Mouse (Mus musculus) retina, postnatal 1 day (tissue): ENCODE measurements around the gene Hsd17b12.

Experiments used
- DNase-seq: peaks from one replicate; pipeline ENCODE4 v3.0.0-alpha.2; 2012

Hsd17b12 gene

DNA sequence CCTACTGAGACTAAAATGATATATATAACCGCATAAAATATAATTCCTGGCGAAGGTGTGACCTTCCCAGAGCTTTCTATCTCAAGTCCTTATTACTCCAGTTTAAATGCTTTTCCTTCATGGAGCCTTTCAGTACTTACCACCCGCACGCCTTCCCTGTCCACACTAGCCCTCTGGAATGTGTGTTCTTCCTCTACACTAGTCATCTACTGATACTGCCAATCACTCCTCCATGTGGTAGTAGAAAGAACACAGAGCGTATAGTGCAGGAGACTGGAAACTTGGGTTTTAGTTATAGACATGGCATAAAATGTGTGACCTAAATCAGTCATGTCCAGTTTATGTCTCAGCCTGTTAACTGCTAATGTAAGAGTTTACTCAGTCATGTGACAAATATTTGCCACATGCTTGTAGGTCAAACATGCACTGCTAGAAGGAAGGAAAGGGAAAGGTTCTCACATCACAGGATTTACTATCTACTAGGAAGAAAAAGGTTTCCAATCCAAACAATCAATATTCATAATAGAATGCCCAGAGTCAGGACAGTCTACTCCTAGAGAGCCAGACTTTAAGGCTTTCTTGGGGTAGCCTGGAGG, 91.1 kb downstream of the Hsd17b12 start:
- peak; percentile 92 for DNase-seq

DNA sequence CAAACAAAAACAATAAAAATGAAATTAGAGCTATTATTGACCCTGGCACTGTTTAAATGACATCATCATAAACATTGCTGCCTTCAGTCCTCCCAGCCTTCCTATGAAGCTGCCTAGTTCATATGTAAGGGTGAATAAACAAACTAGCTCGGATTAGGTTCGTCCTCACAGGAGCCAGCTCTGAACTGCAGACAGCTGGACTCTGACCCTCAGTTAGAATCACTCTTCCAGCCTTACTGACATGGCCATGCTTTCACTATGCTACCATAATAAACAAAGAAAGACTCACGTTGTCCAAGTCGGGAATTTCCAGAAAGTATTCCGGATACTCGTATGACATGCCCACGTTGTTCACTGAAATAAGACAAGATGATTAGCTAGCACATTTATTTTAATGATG, 91.6 kb downstream of the Hsd17b12 start:
- DNase-seq: no peak

DNA sequence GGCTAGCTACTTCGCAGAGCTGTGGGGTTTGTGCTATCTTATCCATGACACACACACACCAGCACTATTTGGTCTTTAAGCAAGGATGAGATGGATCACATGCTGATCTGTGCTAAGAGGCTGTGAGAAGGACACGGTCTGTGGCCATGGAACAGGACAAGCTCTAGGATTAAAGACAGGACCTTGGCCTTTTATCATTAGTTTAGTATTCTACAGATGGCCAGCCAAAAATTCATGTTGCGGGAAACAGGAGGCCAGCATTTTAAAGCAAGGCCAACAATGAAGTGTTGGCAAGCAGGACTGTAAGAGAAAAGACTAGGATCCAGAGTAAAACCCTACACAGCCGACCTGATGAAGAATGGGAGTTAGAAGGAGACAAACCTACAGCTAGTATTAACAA, 95.0 kb downstream of the Hsd17b12 start:
- DNase-seq: no peak

DNA sequence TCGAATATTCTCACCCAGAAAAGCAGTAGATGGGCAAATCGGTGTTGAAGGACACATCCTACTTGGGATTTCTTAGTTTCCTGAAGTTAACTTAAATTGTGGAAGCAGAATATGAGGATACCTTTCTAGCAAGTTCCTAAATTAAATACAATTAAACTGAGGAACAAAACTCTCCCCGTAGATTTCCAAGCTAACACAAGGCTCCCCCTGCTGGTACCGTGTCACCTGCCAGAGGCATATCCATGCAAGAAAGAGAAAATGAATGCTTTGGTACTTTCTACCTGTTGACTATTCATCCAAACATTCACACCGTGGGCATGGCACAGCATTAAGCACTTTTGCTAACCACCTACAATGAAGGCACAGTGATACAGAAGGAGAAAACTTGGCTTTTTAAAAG, 98.3 kb downstream of the Hsd17b12 start:
- no peak for DNase-seq

DNA sequence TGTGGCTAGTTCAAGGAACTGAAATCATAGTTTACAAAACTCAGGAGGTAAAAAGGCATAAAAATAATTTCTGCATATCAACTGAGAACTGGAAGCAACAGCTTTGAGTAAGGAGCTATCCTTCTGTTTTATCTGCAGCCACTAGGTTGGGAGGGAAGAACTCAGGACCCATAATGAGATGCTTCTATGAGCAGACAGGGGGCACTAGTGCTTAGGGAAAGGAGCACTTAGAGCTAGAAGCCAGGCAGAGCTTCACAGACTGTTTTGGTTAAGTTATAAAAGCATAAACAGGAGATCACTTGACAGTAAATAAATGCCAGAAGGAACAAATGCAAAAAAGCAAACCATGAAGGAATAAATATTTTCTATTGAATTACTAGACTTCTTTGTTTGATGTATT, 103.0 kb downstream of the Hsd17b12 start:
- peak; percentile 79 for DNase-seq

DNA sequence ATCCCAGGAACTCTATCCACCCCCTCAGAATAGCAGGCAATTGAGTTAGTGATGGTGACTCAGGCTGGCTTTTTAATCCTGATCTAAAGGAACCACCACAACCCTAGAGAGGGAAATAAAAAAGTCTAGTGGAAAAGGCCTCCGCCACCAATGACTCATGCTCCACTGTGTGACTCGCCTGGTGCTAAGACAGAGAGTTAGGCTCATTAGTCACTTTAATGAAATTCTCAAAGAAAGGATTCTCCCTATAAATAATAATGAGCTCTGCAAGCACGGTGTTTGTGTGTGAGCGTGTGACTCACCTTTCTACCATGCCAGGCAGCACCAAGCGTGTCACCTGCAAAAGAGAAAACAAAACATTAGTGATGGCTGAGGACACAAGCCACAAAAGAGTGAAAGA, 105.8 kb downstream of the Hsd17b12 start:
- no peak for DNase-seq

DNA sequence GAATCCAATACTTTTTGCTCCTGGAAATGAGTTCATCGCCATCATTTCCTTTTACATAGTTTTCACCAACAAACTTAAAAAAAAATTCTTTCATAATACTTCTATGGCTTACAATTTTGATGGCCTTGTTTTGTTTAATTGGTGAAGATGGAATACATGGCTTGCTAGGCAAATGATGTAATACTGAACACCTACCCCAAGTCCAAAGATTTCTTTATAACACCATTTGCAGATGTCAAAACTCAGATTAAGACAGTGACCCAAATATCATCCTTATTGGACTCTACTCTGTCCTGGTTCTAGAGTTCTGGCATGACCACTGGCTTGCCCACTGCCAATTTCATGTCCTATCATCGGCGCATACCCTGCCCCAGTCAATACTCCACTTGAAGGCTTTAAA, 106.9 kb downstream of the Hsd17b12 start:
- DNase-seq: no peak

DNA sequence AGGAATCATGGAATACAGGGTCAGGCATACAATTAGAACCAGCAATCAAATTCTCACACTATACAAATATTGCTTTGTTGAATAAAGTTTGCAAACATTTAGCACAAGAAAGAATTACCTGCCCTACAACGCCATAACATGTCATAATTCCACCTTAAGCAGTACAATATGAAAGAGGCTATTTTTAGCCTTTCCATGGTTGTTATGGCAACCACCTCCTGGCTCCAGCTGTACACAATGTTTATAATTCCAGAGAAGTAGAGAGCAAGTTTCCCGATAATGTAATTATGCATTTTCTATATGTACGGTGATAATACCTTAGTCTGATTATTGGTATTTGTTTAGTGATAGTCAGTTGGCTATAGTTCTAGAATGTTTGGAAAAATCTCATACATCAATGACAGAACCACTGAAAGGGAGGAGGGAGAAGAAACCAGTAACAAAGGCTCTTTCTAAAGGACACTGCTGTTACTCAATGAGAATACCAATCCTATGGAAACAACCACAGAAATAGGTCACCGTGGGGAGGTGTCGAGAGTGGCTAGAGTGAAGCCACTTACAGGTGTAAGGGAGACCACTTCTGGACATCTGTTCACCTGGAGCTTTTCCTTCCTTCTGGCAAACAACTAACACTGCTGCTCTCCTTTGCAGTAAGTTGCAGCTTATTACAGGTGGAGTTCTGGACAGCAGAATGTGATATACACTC, 108.1 kb downstream of the Hsd17b12 start:
- DNase-seq: peak; percentile 64

DNA sequence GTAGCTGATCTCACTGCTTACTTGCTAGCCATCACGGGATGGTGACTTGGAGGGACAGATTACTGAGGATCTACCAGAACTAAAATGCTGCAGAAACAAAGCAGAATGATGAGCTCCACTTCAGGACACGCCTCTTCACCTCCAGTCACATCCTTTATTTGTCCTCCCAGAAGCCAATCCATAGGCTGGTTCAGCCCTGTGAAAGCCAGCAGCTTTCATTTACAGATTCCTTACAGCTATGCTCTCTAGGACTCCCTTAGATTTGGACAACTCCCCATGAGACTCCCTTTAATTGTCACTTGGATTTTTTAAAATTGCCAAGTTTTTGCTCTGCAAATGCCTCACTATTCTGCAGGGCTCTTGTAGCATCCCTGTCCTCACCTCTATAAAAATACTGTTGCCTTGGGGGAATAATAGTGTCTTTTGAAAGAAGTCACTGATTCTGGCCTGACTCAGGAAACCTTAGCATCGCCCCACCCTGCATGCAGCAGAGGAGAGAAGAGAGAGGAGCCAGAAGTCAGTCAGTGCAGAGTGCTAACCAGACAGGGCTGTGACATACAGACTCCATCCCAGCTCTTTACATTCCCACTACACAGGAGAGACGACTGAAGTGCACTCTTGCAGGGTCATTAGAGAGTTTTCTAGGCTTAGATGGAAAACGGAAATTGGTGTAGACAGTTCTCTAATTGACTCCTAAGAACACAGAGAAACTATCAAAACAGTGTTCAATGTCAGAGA, 108.9 kb downstream of the Hsd17b12 start:
- DNase-seq: peak; percentile 31

DNA sequence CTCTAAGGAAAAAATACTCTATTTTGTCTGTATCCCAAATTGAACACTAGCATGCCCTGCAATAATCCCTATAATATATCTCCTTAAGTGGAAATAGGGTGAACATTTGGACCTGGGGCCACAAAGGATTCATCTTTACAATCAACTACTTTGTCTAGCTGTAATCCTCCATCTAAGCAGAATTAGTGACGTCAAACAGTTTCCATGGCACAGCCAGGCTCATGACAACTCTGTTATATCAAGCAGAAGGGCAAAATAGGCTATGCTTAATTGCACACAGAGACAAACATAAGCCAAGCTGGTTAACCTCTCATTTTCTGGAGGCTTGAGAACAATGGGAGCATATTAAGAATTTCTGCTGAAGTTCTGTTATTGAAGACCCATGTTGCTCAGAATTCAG, 109.5 kb downstream of the Hsd17b12 start:
- peak; percentile 90 for DNase-seq

DNA sequence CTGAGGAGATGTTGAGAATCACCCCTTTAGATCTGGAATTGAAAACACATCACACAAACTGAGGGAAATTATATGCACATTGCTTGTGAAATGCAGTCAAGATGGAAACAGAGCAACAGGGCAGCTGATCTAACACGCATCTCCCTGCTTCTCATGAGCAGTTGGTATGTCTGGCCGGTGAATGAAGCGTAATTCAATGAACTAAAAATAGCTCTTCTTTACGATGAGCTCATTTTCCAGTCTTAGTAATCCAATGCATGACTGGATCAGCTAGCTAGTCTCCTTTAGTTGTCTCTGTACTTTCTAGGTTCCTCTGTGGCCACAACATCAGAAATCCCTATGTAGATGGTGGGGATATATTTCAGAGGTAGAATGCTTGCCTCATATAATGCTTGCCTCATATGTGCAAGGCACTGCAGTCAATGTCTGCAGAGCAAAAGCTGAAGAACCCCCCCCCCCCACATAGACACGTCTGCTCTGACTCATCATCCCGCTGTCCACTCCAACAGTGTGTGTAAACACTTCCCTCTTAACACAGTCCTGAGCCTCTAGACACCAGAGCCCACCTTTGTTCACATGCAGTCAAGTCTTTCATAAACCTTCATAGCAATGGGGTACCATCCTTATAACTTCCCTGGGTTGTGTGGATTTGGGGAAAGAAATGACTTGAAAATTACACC, 112.2 kb downstream of the Hsd17b12 start:
- peak; percentile 72 for DNase-seq

DNA sequence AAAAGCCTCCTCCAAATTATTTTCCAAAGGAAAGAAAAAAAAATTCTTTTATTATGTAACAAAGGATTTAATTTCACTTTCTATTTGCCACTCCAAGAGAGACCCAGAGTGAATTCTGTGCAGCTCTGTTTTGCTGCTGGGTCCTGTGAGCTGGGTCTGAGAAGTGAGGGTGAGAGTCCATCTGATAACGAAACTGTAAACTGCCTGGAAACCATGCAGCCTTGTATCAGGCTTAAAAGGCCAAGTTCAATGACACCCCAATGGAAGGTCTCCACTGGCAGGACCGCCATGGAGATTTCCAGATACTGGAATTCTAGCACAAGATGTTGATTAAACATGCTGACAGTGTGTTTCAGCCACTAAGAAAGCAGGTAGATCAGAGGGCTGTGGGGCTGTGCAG, 113.6 kb downstream of the Hsd17b12 start:
- DNase-seq: no peak

DNA sequence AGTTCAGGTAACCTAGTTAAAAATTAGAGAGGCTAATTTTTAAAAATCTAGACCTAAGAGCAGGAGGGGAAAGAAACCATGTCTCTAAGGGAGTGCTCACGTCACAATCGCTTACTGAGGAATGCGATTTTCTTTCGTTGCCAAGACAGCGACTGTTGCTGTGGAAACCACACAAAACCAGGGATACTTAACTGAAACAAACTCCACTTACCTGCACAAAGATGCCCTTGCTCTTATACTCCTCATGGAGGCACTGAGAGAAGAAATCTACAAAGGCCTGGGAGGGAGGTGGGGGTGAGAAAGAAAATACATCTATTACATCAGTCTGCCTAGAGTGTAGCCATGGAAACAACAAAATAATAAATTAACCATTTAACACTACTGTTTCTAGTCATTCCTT, 114.1 kb downstream of the Hsd17b12 start:
- peak; percentile 42 for DNase-seq

DNA sequence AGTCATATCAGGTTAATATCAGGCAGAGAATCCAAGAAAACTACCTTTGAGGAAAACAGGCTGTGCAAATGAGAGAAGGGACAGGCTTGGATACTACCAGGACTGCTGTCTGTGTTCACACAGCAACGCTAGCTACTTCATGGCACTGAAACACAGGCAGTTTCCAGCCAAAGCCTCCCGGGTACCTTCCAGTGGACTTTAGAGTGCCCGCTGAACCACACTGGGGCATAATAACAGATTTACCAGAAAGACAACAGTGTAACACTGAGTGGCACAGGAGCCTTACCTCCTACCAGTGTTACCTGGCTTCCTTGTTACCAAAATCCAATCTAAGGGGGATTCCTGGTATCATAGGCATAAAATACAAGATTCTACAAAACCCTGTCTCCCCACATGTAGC, 115.3 kb downstream of the Hsd17b12 start:
- no peak for DNase-seq

DNA sequence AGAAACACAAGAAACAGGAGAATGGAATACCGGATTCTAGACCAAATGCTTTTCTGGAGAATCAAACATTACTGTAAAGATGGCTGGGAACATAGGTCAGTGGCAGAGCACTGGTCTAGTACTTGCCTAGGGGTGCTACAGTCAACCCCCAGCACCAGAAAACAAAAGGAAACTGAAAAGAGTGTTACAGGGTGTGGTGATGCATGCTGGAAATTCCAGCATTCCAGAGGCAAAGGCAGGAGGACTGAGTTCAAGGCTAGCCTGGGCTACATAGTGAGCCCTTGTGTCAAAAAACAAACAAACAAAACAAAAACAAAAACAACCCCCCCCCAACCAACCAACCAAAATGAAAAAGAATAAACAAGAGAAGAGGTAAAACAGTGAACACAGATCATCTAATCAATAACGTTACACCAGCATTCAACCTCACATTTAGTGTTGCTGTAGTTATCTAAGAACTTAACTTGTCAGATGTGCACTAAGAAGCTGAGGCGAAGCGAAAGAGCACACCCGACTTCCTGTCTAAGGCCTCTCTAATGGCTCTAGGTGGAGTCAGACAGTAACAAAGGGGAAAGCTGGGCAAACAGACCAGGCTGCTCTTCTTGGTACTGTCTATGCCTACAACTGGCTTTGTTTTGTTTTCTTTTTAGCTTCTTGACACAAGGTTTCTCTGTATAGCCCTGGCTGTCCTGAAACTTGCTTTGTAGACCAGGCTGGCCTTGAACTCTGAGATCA, 117.2 kb downstream of the Hsd17b12 start:
- no peak for DNase-seq

DNA sequence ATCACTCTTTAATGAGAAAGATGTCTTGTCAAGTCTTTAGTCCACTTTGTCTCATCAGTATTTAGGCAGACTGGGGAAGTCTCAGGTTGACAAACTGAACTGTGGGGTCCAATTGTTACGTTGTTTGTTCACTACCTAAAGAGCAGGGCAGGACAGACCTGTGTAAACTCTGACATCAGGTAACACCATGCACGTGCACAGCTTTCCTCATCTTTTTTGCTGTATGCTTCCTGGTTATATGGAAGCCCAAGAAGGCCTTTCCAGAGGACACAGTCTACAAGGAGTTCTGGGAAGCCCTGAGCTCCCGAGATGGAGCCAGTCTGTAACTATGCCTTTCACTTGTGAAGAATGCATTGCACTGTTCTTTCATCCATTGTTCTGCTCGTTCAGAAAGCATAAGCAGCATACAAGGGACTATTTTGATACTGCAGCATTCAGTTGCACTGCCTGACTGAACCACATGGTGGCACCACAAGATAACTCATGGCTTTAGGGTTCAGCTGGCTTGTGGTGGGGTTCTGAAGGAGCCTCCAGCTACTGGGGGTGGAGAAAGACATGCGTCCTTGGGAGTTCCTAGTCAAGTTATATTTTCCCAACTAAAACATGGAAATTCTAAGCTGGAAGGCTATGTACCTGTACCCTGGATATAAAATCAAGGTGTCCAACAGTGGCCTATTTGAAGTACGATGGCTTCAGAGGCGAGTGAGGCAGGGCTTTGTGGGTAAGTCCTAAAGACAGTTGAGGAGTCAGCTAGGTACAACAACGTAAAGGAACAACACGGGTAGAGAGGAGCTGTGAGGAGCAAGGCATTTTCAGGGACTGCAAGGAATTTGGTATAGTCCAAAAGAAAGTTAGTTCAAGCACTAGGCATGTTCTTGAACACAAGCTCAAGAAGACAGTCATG, 122.1 kb downstream of the Hsd17b12 start:
- DNase-seq: peak; percentile 87

DNA sequence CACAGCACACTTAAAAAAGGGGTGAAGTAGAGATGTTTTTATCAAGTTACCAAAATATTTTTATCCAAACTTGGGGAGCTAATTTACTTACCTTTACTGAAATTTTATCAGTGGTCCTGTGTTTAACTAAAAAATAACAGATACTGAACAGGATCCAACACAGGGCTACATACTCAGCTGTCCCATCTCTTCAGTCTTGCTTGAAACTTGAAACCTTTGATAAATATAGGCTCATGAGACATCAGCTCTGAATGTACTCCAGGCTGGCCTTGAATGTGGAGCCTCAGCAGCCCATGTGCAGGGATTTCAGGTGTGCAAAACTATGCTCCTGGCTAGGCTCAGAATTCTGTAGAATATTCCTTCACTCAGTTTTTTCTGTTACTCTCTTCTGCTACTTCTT, 127.2 kb downstream of the Hsd17b12 start:
- DNase-seq: no peak

DNA sequence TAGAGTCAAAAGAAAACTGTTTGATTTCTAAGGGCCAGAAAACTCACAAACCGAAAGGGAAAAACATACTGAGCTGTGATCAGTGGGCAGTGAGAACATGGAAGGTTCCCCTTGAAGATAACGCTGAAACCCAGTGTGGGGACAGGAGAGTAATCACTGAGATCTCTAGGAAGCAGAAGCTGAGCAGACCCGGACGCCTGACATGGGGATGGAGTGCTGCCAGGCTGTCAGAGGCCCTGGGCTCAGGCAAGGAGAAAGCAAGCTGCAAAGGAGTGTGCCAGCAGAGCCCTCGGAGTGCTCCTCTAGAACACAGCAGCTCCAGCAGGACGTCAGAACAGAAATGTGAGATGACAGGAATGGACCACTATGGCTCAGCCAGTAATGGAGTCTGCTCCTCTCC, 133.1 kb downstream of the Hsd17b12 start:
- DNase-seq: no peak

DNA sequence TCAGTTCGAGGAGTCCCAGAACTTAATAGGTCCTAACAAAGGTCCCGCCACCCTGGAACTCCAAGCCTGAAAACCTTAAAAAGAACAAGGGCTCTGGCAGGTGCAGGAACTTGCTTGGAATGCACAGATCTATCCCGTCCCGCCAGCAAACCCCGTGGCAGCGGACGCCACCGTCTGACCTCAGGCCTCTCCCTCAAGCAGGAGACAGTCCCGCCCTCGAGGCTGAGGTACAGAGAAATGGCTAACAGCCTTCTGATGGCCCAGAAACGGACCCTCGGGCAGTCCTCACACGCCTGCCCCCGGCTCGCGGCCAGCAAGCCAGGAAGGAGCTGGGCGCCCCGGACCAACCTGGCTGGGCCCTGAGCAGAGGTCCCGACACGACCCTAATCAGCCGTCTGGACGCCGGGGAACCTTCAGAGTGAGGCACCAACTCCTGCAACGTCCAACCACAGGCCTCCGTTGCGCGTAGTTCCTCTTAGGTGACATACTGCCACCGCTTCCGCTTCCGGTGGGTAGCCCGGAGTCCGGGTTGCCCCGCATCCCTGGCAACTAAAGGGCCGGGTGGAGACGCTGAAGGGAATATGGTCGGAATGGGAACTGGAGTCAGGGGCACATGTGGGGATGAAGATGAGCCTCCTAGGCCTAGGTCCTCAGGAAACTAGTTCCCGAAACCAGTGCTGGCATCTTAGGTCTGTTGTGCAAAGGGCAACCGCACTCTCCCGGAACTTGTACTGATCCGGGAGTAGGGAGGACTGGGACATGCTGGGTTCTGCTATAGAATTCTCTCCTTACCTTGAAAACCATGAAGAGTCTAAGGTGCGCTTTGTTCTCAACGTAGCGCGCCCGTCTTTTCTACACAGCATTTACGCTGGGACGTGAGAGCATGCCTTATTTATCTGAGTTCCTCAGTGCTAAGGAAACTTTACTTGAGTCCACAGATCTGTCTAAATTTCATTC, 147.2 kb downstream of the Hsd17b12 start, which contains the start of gene Alkbh3:
Gene Alkbh3 (minus strand): TSS at position 473 of the 957 bp plus-strand sequence.
- DNase-seq: peak; percentile 97

DNA sequence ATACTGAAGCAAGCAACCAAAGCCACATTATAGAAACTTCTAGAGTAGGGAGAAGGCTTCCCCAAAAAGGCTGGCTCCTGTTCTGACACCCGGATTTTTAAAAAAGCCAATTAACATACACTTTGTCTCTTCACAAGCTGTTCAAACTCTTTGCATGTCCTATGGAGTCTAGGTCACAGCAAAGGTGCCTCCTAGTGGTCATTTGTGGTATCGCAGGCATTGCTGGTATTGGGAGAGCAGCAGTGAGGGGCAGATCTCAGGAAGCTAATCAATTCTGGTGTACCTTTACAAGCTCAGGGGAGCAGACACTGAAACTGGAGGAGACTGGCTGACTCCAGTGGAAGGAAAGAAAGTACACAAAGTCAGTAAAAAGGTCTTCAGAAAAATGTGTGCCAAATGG, 155.4 kb downstream of the Hsd17b12 start:
- peak; percentile 89 for DNase-seq

DNA sequence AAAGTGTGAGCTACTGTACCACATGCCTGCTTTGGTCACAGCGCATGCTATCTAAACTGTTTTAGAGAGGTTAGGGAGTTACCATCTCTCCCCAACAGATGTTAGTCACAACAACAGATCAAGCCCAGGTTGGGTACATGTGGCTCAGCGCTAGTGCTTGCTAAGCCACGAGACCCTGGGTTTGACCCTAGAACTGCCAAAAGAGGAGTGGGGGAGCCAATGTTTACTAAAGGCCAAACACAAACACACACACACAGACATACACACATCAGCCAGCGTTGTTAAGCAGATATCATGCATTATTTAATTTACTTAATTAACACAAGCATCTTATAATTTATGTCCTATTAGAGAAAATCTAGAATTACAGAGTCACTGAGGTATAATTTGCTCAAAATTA, 155.8 kb downstream of the Hsd17b12 start:
- DNase-seq: no peak
